Mouse (Mus musculus) CH12.LX (cell line): Measurements from ENCODE around the gene Trdmt1. TPM values are rescaled to one million over a fixed set of nuclear protein-coding genes. Genes with fewer than 3 reads are reported as not detected.

ENCODE experiments used
- DNase-seq: peaks from one replicate; pipeline ENCODE4 v3.0.0-alpha.2; 2013; ENCODE audit errors: extremely low read depth
- H3K27ac ChIP-seq: 2 replicates; pipeline ENCODE4 v1.5.1; 2012; ENCODE audit warnings: low read depth, mild to moderate bottlenecking, control low read depth, moderate library complexity; ENCODE audit not compliant: insufficient read depth
- H3K27me3 ChIP-seq: replicated peaks from 2 replicates; pipeline ENCODE3; 2012; ENCODE audit warnings: inconsistent platforms
- H3K36me3 ChIP-seq, 2 experiments: replicated peaks in 1 of 2; 2 replicates each; pipeline versions ENCODE3 to v1.6.1; 2012; ENCODE audit warnings: inconsistent platforms in 1 of 2, low read length in 1 of 2, mild to moderate bottlenecking in 1 of 2, mixed read lengths in 1 of 2, moderate library complexity in 1 of 2; ENCODE audit not compliant: control insufficient read depth in 1 of 2, insufficient read depth in 1 of 2
- H3K4me1 ChIP-seq, 2 experiments: 2 replicates each; pipeline ENCODE4 v1.6.1; 2012; ENCODE audit warnings: inconsistent platforms in 1 of 2, moderate library complexity in 1 of 2; ENCODE audit not compliant: insufficient read depth in 2 of 2, control insufficient read depth in 1 of 2
- H3K4me2 ChIP-seq: 2 replicates; pipeline ENCODE4 v1.6.1; 2012; ENCODE audit warnings: low read depth, mild to moderate bottlenecking, control low read depth; ENCODE audit not compliant: poor library complexity, insufficient read depth, severe bottlenecking
- H3K4me3 ChIP-seq, 3 experiments: fragments of 150-350 bp in 1 of 3; sonication (generic) in 1 of 3; replicated peaks in 1 of 3; 2 replicates each; pipeline versions ENCODE3 to v1.5.1; 2011 to 2012; ENCODE audit warnings: low read depth in 2 of 3, low read length in 2 of 3, mild to moderate bottlenecking in 2 of 3, moderate library complexity in 2 of 3, control low read depth in 1 of 3, improper control_type of control experiment in 1 of 3, inconsistent platforms in 1 of 3, mixed read lengths in 1 of 3; ENCODE audit not compliant: poor library complexity in 1 of 3
- H3K79me2 ChIP-seq: replicated peaks from 2 replicates; pipeline ENCODE4 v1.6.1; 2012; ENCODE audit warnings: mild to moderate bottlenecking, moderate library complexity; ENCODE audit not compliant: control insufficient read depth, poor library complexity, insufficient read depth, severe bottlenecking; ENCODE audit errors: extremely low read depth
- H3K9ac ChIP-seq: 2 replicates; pipeline ENCODE4 v1.6.1; 2012; ENCODE audit warnings: low read depth, mild to moderate bottlenecking, control low read depth, moderate library complexity; ENCODE audit not compliant: insufficient read depth
- H3K9me3 ChIP-seq: replicated peaks from 2 replicates; pipeline ENCODE3; 2012; ENCODE audit warnings: low read length, inconsistent platforms, mixed read lengths
- BHLHE40 ChIP-seq: IDR thresholded peaks from 2 replicates; pipeline ENCODE4 v1.6.1; 2011; ENCODE audit warnings: mild to moderate bottlenecking, low read depth, low read length, improper control_type of control experiment
- CHD1 ChIP-seq: IDR thresholded peaks from 2 replicates; pipeline ENCODE4 v1.6.1; 2012; ENCODE audit warnings: low read depth, low read length, improper control_type of control experiment, inconsistent platforms
- JUN ChIP-seq: IDR thresholded peaks from 2 replicates; pipeline ENCODE4 v1.6.1; 2011; ENCODE audit warnings: low read depth, mild to moderate bottlenecking, low read length, improper control_type of control experiment, moderate library complexity; ENCODE audit not compliant: insufficient read depth
- MAX ChIP-seq: IDR thresholded peaks from 2 replicates; pipeline ENCODE4 v1.6.1; 2011; ENCODE audit warnings: low read length, improper control_type of control experiment
- POLR2A ChIP-seq: IDR thresholded peaks from 2 replicates; pipeline ENCODE4 v1.6.1; 2011; ENCODE audit warnings: low read depth, mild to moderate bottlenecking, improper control_type of control experiment, low read length
- POLR2AphosphoS2 ChIP-seq: IDR thresholded peaks from 2 replicates; pipeline ENCODE4 v1.6.1; 2011; ENCODE audit warnings: low read depth, low read length, improper control_type of control experiment
- RCOR1 ChIP-seq: conservative IDR thresholded peaks from 2 replicates; pipeline ENCODE4 v1.6.1; 2012; ENCODE audit warnings: low read depth, mild to moderate bottlenecking, inconsistent platforms, low read length, improper control_type of control experiment
- USF2 ChIP-seq: conservative IDR thresholded peaks from 2 replicates; pipeline ENCODE4 v1.6.1; 2011; ENCODE audit warnings: low read depth, low read length, improper control_type of control experiment
- ZKSCAN1 ChIP-seq: IDR thresholded peaks from 2 replicates; pipeline ENCODE4 v1.6.1; 2012; ENCODE audit warnings: low read depth, inconsistent platforms, low read length, improper control_type of control experiment, borderline replicate concordance
- ZNF384 ChIP-seq: IDR thresholded peaks from 2 replicates; pipeline ENCODE4 v1.6.1; 2012; ENCODE audit warnings: low read depth, low read length, improper control_type of control experiment, inconsistent platforms
- dilution Hi-C: fragments of 300-500 bp; cut with MboI; formaldehyde crosslinking; loops from 2 replicates; pipeline ENCODE4 v1.14.3; 2020; ENCODE audit warnings: low sequenced_read_pairs; ENCODE audit not compliant: extremely low pct_unique_long_range_greater_than_20kb, extremely low pct_ligation_motif_present
- in situ Hi-C: fragments of 300-500 bp; cut with MboI; formaldehyde crosslinking; loops from 3 replicates; pipeline ENCODE4 v1.14.3; 2019; ENCODE audit warnings: low sequenced_read_pairs, low pct_ligation_motif_present, low pct_unique_long_range_greater_than_20kb, mixed read lengths
- polyA plus RNA-seq: library from polyadenylated mRNA; unstranded; fragments of >175 nt; gene quantifications from 2 replicates; pipeline ENCODE4 v1.2.1, GENCODE M21; 2012; ENCODE audit warnings: low read depth; ENCODE audit not compliant: insufficient read length
- total RNA-seq, 2 experiments: library from RNA; depleted of rRNA; stranded (reverse); fragments of 300-350 nt in 1 of 2; fragments of >200 nt in 1 of 2; gene quantifications; 2 replicates each; pipeline ENCODE4 v1.2.3; 2012 to 2014

Trdmt1 gene
- total and polyA plus RNA-seq, 3 experiments: 8.8 to 29.8 (median 11.2) TPM

DNA sequence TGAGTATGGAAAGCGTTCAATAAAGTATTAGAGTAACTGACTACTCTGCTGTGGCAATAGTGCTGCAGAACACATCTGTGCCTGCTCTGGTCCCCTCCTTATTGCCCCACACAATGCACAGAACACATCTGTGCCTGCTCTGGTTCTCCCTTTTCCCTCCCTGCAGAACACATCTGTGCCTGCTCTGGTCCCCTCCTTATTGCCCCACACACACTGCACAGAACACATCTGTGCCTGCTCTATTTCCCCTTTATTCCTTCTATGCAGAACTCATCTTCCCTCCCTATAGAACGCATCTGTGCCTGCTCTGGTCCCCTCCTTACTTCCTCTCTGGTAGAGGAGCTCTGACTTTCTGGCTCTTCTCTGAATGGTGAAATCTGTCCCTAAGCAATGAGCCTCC lies 54.0 kb downstream of the Trdmt1 start:
- dilution Hi-C loops (no loop called here), in situ Hi-C loops (no loop called here)
- no peak for TF ChIP-seq CHD1
- no peak for TF ChIP-seq USF2
- no peak for TF ChIP-seq POLR2A
- TF ChIP-seq JUN: no peak
- no peak for TF ChIP-seq BHLHE40
- TF ChIP-seq POLR2AphosphoS2: no peak
- Histone ChIP-seq H3K27ac (no peak overlapping the region), H3K4me2 (no peak overlapping the region), H3K4me3 (no peak overlapping the region), H3K9me3 (no peaks in the 10 kb centered on the region), H3K9ac (no peak overlapping the region), H3K27me3 (no peaks in the 10 kb centered on the region), H3K79me2 (no peaks in the 10 kb centered on the region), H3K36me3 (no peaks in the 10 kb centered on the region), H3K4me1 (peaks cover 0 to 3% of the 10 kb centered on the region in 2 experiments; a peak in 1 of 4 replicates)
- no peak for DNase-seq

DNA sequence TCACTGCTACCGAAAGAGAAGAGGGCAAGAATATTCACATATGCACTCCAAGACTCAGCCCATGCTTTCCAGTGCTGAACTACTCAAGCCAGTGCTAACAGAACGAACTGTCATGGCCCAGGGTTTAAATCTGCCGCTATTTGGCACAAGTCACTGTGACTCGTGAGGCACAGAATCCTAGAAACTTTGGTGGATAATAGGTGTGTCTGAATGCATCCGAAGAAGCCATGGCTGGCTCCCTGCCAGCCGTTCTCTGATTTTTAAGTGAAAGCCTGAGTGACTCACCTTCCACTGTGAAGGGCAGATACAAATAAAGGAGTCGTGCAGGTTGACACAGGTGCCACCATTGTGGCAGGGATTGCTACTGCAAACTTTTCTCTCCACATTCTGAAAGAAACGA lies 58.0 kb downstream of the Trdmt1 start:
- no peak overlapping the region for H3K27ac ChIP-seq
- H3K4me1 ChIP-seq: no peaks in the 10 kb centered on the region
- no peaks in the 10 kb centered on the region for H3K36me3 ChIP-seq
- in situ Hi-C loops: no loop called here
- dilution Hi-C loops: no loop called here
- no peak overlapping the region for H3K4me2 ChIP-seq
- H3K79me2 ChIP-seq: no peaks in the 10 kb centered on the region
- no peak for DNase-seq
- no peak overlapping the region for H3K9ac ChIP-seq
- H3K9me3 ChIP-seq: no peaks in the 10 kb centered on the region
- TF ChIP-seq ZKSCAN1: no peak
- TF ChIP-seq POLR2A: no peak
- no peak for TF ChIP-seq ZNF384
- no peak for TF ChIP-seq CHD1
- no peak for TF ChIP-seq MAX
- TF ChIP-seq RCOR1: no peak
- TF ChIP-seq, all 38 proteins: peak for 0
- Histone ChIP-seq H3K4me3 (no peak overlapping the region), H3K27me3 (no peaks in the 10 kb centered on the region)

DNA sequence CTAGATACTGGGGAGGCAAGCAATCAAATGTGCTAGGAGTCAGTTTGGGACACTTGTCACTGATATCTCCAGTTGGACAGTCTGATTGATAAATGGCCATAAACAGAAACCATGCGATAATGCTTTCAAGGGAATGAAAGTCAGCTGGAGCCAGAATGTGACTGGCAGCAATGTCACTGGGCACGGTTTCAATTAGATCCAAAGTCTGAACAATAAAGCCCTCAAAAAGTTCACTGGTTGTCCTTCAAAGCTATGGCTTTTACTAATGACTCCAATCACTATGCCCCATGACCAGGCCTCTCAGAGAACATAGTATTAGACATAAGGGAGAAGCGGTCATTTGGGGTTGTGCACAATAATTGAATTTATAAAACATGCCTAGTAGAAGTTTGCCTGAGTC lies 59.9 kb downstream of the Trdmt1 start:
- Histone ChIP-seq H3K4me2 (no peak overlapping the region), H3K27me3 (no peaks in the 10 kb centered on the region), H3K9me3 (no peaks in the 10 kb centered on the region), H3K9ac (no peak overlapping the region), H3K27ac (no peak overlapping the region), H3K4me1 (no peaks in the 10 kb centered on the region), H3K36me3 (no peaks in the 10 kb centered on the region), H3K79me2 (no peaks in the 10 kb centered on the region), H3K4me3 (no peak overlapping the region)
- dilution Hi-C loops: no loop called here
- no peak for TF ChIP-seq BHLHE40
- DNase-seq: no peak
- in situ Hi-C loops: no loop called here
